Mouse (Mus musculus) forebrain, embryonic 15.5 days (tissue): ENCODE measurements at regions not wholly inside any gene's neighbourhood (a gene's known extent, or its start where the extent isn't known, plus 50 kb on each side); places are given as distances from the start of the nearest gene placed in this dataset.
A peak's percentile ranks its signal among the peaks of the same experiment; 100 is the strongest.

ENCODE experiments used
- ATAC-seq: fragments of 200-750 bp; cut with Nextera tagmentation; replicated peaks from 2 replicates; pipeline ENCODE4 v1.8.0; 2017; ENCODE audit warnings: mild to moderate bottlenecking, moderate TSS enrichment, moderate library complexity
- H3K27ac ChIP-seq: fragments of 300-500 bp; sonication (generic); replicated peaks from 2 replicates; pipeline ENCODE4 v1.5.1; 2015; ENCODE audit warnings: mild to moderate bottlenecking, inconsistent platforms
- H3K27me3 ChIP-seq: fragments of 300-500 bp; sonication (generic); 2 replicates; pipeline ENCODE4 v1.6.1; 2015; ENCODE audit warnings: inconsistent platforms
- H3K36me3 ChIP-seq: fragments of 300-500 bp; sonication (generic); 2 replicates; pipeline ENCODE4 v1.6.1; 2015; ENCODE audit warnings: mild to moderate bottlenecking, inconsistent platforms
- H3K4me1 ChIP-seq: fragments of 300-500 bp; sonication (generic); 2 replicates; pipeline ENCODE4 v1.6.1; 2015; ENCODE audit warnings: inconsistent platforms
- H3K4me2 ChIP-seq: fragments of 300-500 bp; sonication (generic); replicated peaks from 2 replicates; pipeline ENCODE4 v1.6.1; 2015; ENCODE audit warnings: mild to moderate bottlenecking, inconsistent platforms
- H3K4me3 ChIP-seq: fragments of 300-500 bp; sonication (generic); 2 replicates; pipeline ENCODE4 v1.5.1; 2015; ENCODE audit warnings: mild to moderate bottlenecking, inconsistent platforms
- H3K9ac ChIP-seq: fragments of 300-500 bp; sonication (generic); replicated peaks from 2 replicates; pipeline ENCODE4 v1.6.1; 2015; ENCODE audit warnings: mild to moderate bottlenecking, inconsistent platforms
- H3K9me3 ChIP-seq: fragments of 300-500 bp; sonication (generic); 2 replicates; pipeline ENCODE4 v1.6.1; 2016; ENCODE audit warnings: inconsistent platforms
- WGBS: fragments of 180-500 bp; shearing (Covaris S2); methylation state at CpG from one replicate; pipeline ENCODE4 v1.1.7; 2015; ENCODE audit warnings: mixed read lengths; 5-methylcytosine and 5-hydroxymethylcytosine counted together

DNA sequence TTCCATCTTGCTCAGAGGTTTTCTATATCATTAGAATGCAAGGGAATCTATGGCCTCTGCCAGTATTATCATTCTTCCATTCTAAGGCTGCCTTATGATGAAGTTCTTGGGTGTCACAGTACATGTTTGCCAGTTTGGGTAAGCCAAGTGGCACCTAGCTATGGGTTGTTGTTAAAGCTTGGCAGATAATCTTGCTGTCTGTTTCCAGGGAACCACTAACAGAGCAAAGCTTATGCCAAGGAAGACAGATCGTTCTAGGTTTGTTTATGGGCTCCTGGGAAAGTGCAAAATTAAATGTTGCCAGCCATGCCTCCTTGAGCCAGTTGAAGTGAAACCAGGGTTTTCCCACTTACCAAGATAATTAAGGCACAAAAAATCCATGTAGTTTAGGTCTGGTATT, 292.9 kb upstream of the Cobl start:
- peak; percentile 48; the same call in 1 of the 2 replicates for ATAC-seq
- WGBS: 55% methylated on average over 1 of the region's 1 CpGs
- no peaks in the 10 kb centered on the region for H3K9me3 ChIP-seq

GRCm38 (mm10) chr11:12750016-12750415, 285.3 kb upstream of the Cobl start:
- 100% methylated on average over 1 of the region's 1 CpGs for WGBS
- Histone ChIP-seq H3K4me3 (no peak overlapping the region), H3K36me3 (no peaks in the 10 kb centered on the region), H3K4me1 (no peaks in the 10 kb centered on the region), H3K27ac (no peak overlapping the region), H3K27me3 (no peaks in the 10 kb centered on the region), H3K9me3 (no peaks in the 10 kb centered on the region), H3K4me2 (no peak overlapping the region), H3K9ac (no peak overlapping the region)
- no peak for ATAC-seq

More for the DNA sequence above, 292.9 kb upstream of the Cobl start:
- Histone ChIP-seq H3K27me3 (no peaks in the 10 kb centered on the region), H3K36me3 (no peaks in the 10 kb centered on the region), H3K4me3 (no peak overlapping the region), H3K4me2 (no peak overlapping the region), H3K9ac (no peak overlapping the region), H3K4me1 (no peaks in the 10 kb centered on the region), H3K27ac (no peak overlapping the region)

DNA sequence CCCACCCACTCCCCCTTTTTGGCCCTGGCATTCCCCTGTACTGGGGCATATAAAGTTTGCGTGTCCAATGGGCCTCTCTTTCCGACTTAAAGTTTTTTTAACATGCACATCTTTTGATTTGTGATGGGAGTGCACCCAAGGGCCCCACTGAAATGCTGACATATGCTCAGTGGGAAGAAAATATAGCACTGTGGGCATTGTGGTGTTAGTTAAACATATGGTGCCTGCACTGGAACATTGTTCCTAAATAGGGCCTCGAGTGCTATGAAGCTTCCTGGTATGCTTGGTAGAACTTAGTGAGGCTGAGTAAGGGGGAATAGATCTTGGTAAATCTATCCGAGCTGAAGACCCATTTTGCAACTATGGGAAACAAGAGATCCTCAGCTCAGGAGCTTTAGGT, 284.5 kb upstream of the Cobl start:
- no peaks in the 10 kb centered on the region for H3K9me3 ChIP-seq
- H3K4me1 ChIP-seq: no peaks in the 10 kb centered on the region
- ATAC-seq: no peak

DNA sequence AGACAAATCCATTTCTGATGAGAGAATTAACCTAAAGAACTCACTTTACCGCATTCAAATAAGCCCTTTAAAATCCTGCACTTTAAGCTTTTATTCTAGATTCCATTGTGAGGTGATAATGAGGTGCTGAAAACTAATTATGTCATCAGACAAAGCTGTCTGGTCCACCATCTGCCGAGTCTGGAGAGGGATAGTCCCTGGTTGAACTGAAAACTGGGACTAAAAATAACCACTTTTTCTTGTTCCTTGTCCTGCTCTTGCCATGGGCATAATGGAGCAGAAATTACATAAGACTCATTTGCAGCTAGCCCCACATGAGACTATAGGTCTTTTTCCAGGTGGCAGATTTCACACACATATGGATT, 277.4 kb upstream of the Cobl start:
- no peak overlapping the region for H3K9ac ChIP-seq
- no peaks in the 10 kb centered on the region for H3K27me3 ChIP-seq
- 7% methylated on average over 2 of the region's 2 CpGs for WGBS
- no peaks in the 10 kb centered on the region for H3K9me3 ChIP-seq
- no peak overlapping the region for H3K4me3 ChIP-seq
- H3K4me2 ChIP-seq: no peak overlapping the region
- H3K4me1 ChIP-seq: no peaks in the 10 kb centered on the region; the same call in 1 of the 2 replicates
- no peaks in the 10 kb centered on the region for H3K36me3 ChIP-seq
- ATAC-seq: peak; percentile 89
- peak overlapping the region; percentile 60 for H3K27ac ChIP-seq

More for the DNA sequence above, 284.5 kb upstream of the Cobl start:
- no peaks in the 10 kb centered on the region for H3K36me3 ChIP-seq
- H3K27ac ChIP-seq: no peak overlapping the region
- H3K27me3 ChIP-seq: no peaks in the 10 kb centered on the region
- WGBS: 92% methylated on average over 4 of the region's 4 CpGs
- no peak overlapping the region for H3K4me2 ChIP-seq
- no peak overlapping the region for H3K4me3 ChIP-seq
- no peak overlapping the region for H3K9ac ChIP-seq

- Histone ChIP-seq H3K9ac (no peak overlapping the region), H3K4me3 (no peak overlapping the region), H3K4me2 (no peak overlapping the region), H3K36me3 (no peaks in the 10 kb centered on the region), H3K4me1 (no peaks in the 10 kb centered on the region; the same call in 1 of the 2 replicates), H3K27me3 (no peaks in the 10 kb centered on the region), H3K27ac (peak overlapping the region; percentile 60), H3K9me3 (no peaks in the 10 kb centered on the region)
- 44% methylated on average over 3 of the region's 3 CpGs for WGBS
- ATAC-seq: peak; percentile 93
Measured at GRCm38 (mm10) chr11:12741418-12742158, 276.8 kb upstream of the Cobl start.

- Histone ChIP-seq H3K4me3 (no peak overlapping the region), H3K9ac (no peak overlapping the region), H3K36me3 (no peaks in the 10 kb centered on the region), H3K4me2 (no peak overlapping the region), H3K27ac (no peak overlapping the region), H3K4me1 (no peaks in the 10 kb centered on the region), H3K9me3 (no peaks in the 10 kb centered on the region), H3K27me3 (no peaks in the 10 kb centered on the region)
- no peak for ATAC-seq
- WGBS: 89% methylated on average over 1 of the region's 1 CpGs
Measured at GRCm38 (mm10) chr11:12734274-12734673, 269.5 kb upstream of the Cobl start.

- Histone ChIP-seq H3K27me3 (no peaks in the 10 kb centered on the region), H3K27ac (no peak overlapping the region), H3K4me3 (no peak overlapping the region), H3K36me3 (no peaks in the 10 kb centered on the region), H3K4me1 (no peaks in the 10 kb centered on the region), H3K4me2 (no peak overlapping the region), H3K9ac (no peak overlapping the region), H3K9me3 (no peaks in the 10 kb centered on the region)
- 95% methylated on average over 1 of the region's 1 CpGs for WGBS
- ATAC-seq: no peak
Measured at GRCm38 (mm10) chr11:12727293-12727692, 262.5 kb upstream of the Cobl start.

DNA sequence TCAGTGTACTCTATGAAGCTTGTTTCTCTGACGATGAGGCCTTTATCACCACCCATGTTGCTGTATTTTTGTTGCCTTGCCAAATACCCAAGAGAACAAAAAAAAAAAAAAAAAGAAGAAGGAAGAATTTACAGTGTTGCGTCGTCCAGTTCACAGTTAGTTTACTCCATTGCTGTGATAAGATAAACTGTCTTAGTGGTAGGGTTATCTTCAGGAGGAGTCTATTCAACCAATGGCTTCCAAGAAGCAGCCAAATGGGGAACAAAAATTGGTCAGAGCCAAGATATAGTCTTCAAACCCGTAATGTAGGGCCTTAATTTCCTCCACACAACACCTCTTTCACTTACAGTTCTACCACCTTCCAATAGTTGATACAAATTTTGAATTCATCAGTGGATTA, 261.7 kb upstream of the Cobl start:
- Histone ChIP-seq H3K36me3 (no peaks in the 10 kb centered on the region), H3K9me3 (no peaks in the 10 kb centered on the region), H3K4me2 (no peak overlapping the region), H3K4me3 (no peak overlapping the region), H3K27ac (no peak overlapping the region), H3K27me3 (no peaks in the 10 kb centered on the region), H3K4me1 (no peaks in the 10 kb centered on the region), H3K9ac (no peak overlapping the region)
- 89% methylated on average over 4 of the region's 4 CpGs for WGBS
- ATAC-seq: no peak

GRCm38 (mm10) chr11:12722320-12722719, 257.6 kb upstream of the Cobl start:
- H3K36me3 ChIP-seq: no peaks in the 10 kb centered on the region
- no peak overlapping the region for H3K4me2 ChIP-seq
- no peaks in the 10 kb centered on the region for H3K4me1 ChIP-seq
- H3K27me3 ChIP-seq: no peaks in the 10 kb centered on the region
- no peaks in the 10 kb centered on the region for H3K9me3 ChIP-seq
- no peak overlapping the region for H3K4me3 ChIP-seq
- 42% methylated on average over 1 of the region's 1 CpGs for WGBS
- H3K27ac ChIP-seq: no peak overlapping the region
- no peak overlapping the region for H3K9ac ChIP-seq
- no peak for ATAC-seq

GRCm38 (mm10) chr11:12720169-12720568, 255.4 kb upstream of the Cobl start:
- Histone ChIP-seq H3K27ac (no peak overlapping the region), H3K4me2 (no peak overlapping the region), H3K4me1 (no peaks in the 10 kb centered on the region), H3K36me3 (no peaks in the 10 kb centered on the region), H3K27me3 (no peaks in the 10 kb centered on the region), H3K9me3 (no peaks in the 10 kb centered on the region), H3K4me3 (no peak overlapping the region), H3K9ac (no peak overlapping the region)
- 93% methylated on average over 3 of the region's 3 CpGs for WGBS
- ATAC-seq: no peak

GRCm38 (mm10) chr11:12696321-12696720, 231.6 kb upstream of the Cobl start:
- ATAC-seq: no peak
- no peak overlapping the region for H3K9ac ChIP-seq
- H3K4me1 ChIP-seq: no peaks in the 10 kb centered on the region
- no peaks in the 10 kb centered on the region for H3K36me3 ChIP-seq
- no peak overlapping the region for H3K27ac ChIP-seq
- H3K4me2 ChIP-seq: no peak overlapping the region
- WGBS: 17% methylated on average over 5 of the region's 5 CpGs
- no peaks in the 10 kb centered on the region for H3K9me3 ChIP-seq
- no peak overlapping the region for H3K4me3 ChIP-seq
- no peaks in the 10 kb centered on the region for H3K27me3 ChIP-seq

GRCm38 (mm10) chr11:12692836-12693235, 228.1 kb upstream of the Cobl start:
- ATAC-seq: no peak
- Histone ChIP-seq H3K9me3 (no peaks in the 10 kb centered on the region), H3K4me1 (no peaks in the 10 kb centered on the region), H3K27ac (no peak overlapping the region), H3K4me2 (no peak overlapping the region), H3K9ac (no peak overlapping the region), H3K27me3 (no peaks in the 10 kb centered on the region), H3K4me3 (no peak overlapping the region), H3K36me3 (no peaks in the 10 kb centered on the region)

DNA sequence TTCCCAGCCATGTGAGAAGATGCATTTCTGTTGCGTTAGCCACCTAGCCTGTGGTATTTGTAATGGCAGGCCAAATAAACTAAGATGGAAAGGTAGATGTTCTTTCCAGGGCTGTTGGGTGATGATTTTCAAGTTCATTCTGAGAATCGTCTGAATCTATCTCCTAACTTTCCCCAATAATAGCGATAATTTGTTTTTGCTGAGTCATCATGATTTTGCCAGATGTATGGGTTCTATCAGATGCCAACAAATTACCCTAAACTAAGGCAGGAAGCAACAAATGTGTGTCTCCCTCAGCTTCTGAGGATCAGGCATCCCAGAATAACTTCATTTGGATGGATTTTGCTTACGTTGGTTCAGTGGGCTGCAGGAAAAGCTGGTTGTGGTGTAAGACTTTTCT, 222.0 kb upstream of the Cobl start:
- H3K4me1 ChIP-seq: no peaks in the 10 kb centered on the region
- no peak for ATAC-seq
- no peak overlapping the region for H3K4me3 ChIP-seq
- H3K4me2 ChIP-seq: no peak overlapping the region
- no peak overlapping the region for H3K27ac ChIP-seq
- H3K36me3 ChIP-seq: no peaks in the 10 kb centered on the region
- H3K27me3 ChIP-seq: no peaks in the 10 kb centered on the region
- H3K9ac ChIP-seq: no peak overlapping the region
- 97% methylated on average over 4 of the region's 4 CpGs for WGBS
- H3K9me3 ChIP-seq: no peaks in the 10 kb centered on the region
